Mouse (Mus musculus): ENCODE results near the gene Oxsr1.
"Not testable (repeated sequence)": the region's sequence is repeated elsewhere in the genome, so short reads cannot be mapped to it uniquely, and the experiment has no call there.

Gene Oxsr1

DNA sequence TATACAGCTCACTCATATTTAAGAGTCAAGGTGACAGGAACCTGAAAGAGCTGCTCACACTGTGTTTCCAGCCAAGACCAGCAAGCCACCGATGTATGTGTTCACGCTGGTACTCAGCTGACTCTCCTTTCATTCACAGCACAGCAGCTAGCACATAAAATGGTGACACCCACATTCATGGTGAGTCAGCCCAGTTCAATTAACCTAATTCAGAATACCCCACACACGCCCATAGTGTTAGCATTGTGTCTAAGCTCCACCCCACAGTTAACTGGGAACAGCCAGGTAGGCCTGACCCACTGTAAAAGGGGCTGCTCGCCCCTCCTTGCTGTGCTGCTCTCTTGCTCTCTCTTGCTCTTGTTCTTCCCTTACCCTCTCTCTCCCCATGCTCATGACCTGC lies 50.7 kb downstream of the Oxsr1 start:
- DNase-seq (ENCODE audit: inconsistent ontology term): peak; percentile 5

GRCm38 (mm10) chr9:119268588-119269145 lies 53.6 kb downstream of the Oxsr1 start:
- no peak for DNase-seq (ENCODE audit: inconsistent ontology term)

DNA sequence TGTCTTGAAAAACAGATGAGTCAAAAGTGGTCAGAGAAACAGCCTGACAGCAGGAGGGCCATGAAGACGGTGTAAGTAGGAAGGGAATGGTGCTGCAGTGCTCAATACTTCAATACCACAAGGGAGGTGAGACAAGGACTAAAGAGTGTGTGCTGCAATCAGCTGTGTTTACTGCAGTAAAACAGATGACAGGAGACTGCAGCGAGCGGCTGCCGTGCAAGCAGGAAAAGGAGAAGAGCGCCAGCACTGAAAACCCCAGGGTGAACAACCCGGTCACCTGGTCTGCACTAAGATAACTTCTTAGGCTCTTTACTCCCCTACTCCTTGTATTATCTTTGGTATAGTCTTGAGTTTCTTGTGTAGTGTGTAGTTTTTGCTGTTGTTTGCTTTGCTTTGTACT lies 54.1 kb downstream of the Oxsr1 start:
- no peak for DNase-seq (ENCODE audit: inconsistent ontology term)

- not testable (repeated sequence) for DNase-seq (ENCODE audit: inconsistent ontology term)
Observed at GRCm38 (mm10) chr9:119266121-119266395, 56.2 kb downstream of the Oxsr1 start.

DNA sequence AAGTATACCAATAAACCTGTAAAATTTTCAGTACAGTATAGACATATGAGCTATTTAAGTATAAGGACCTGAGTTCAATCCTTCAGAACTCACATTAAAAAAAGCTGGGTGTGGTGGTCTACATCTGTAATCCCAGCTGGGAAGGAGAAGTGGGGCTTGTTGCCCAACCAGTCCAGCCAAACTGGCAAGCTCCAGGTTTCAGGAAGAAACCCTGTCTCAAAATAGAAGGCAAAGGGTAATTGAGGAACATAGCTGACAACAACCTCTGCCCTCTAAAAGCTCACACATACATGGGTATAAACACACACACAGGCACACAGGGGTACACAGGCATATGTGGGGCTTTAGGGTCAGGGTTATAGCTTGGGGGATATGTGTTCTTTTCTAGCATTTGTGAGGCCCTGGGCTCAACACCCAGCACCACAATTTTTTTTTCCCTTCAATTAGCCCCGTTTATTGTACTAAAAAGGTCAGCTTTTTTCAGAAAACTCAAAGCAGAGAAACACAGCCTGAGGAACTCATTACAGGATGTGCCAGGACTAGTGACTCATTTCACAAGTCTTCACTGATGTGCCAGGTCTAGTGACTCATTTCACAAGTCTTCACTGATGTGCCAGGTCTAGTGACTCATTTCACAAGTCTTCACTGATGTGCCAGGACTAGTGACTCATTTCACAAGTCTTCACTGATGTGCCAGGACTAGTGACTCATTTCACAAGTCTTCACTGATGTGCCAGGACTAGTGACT lies 56.7 kb downstream of the Oxsr1 start:
- DNase-seq (ENCODE audit: inconsistent ontology term): not testable (repeated sequence)

GRCm38 (mm10) chr9:119263067-119263466 lies 59.2 kb downstream of the Oxsr1 start:
- no peak for DNase-seq (ENCODE audit: inconsistent ontology term)

GRCm38 (mm10) chr9:119260825-119261224 lies 61.4 kb downstream of the Oxsr1 start:
- DNase-seq (ENCODE audit: inconsistent ontology term): no peak

DNA sequence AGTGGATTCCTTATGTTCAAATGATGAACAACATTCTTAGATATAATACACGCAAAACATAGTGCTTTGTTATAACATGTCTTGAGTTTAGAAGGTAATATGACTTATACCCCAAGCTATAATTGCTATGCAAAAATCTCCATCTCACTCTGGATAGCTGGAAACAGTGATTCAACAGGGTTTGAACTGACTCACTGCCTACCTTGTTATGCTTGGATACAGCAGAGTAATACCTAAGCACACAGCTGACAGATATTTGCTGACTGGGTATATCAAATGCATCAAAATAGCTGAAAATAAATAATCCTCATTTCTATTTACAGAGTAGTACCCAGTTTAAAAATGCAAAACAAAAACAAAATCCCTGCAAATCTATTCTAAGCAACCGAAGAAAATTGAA lies 63.4 kb downstream of the Oxsr1 start:
- DNase-seq (ENCODE audit: inconsistent ontology term): no peak

DNA sequence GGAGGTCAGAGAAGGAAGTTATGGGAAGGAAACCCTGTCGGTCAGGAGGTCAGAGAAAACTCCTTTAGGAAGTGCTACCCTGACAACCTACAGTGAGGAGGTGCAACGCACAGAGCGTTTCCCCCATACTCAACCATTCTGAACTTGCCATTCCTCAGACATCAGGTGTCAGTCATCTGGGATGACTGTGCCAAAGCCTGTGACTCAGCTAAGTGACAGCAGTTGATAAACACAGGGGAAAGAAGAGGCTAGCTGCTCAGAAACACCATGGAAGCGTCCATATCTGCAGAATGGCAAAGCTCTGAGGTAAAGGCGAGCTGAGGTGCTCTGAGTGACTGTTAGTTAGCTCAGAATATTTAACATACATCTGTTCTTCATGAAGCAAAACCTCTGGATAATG lies 64.1 kb downstream of the Oxsr1 start:
- DNase-seq (ENCODE audit: inconsistent ontology term): no peak

DNA sequence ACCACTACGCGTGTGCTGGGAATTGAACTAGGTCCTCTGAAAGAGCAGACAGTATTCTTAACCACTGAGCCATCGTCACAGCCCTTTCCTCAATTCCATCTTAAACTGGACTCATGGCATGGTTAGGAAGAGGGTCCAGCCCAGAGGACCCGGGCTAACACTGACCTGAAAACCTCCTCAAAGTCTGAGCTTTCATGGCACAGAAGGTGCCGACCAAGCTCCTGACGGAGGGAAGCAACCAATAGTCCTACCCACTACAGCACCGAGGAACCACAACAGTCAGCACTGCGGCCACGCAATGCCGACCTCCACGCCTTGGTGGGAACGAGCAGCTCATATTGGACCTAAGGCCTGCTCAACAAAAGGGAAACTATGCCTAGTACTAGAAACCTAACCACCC lies 66.1 kb downstream of the Oxsr1 start:
- DNase-seq (ENCODE audit: inconsistent ontology term): no peak

DNA sequence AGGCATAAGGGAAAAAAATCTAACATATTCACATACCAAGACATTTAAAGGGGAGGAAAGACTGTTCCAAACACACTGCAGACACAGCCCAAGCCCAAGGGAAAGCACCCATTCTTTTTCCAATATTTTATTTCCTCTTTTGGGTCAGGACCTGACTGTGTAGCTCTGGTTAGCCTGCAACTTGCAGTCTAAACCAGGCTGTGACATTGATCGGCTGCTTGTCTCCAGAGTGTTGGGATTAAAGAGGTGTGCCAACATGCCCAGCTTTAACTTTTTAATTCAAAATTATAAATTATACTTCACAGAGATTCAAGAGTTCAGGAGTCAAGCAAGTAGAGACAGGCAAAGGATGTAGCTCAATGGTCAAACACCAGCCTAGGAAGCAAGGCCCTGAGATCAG lies 67.1 kb downstream of the Oxsr1 start:
- no peak for DNase-seq (ENCODE audit: inconsistent ontology term)

GRCm38 (mm10) chr9:119254187-119254586 lies 68.0 kb downstream of the Oxsr1 start:
- no peak for DNase-seq (ENCODE audit: inconsistent ontology term)

- no peak for DNase-seq (ENCODE audit: inconsistent ontology term)
Observed at GRCm38 (mm10) chr9:119247996-119248395, 74.2 kb downstream of the Oxsr1 start.

DNA sequence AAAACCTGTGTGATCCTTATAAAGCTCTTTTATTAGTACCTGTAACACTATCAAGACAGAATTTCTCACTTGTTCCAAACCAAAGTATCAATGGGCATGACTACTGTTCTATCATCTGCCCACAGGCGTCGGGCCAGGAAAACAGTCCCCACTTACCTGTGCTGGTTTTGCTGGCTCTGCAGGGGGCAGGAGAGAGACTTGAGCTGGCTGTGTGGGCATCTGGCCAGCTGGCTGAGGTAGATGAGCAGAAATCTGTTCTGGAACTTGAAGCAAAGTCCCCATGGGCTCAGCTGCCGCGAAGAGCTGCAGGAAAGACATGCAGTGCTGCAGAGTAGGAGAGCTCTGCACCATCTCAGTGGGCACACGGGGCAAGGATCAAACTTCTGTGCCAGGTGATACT lies 75.4 kb downstream of the Oxsr1 start:
- DNase-seq (ENCODE audit: inconsistent ontology term): no peak

DNA sequence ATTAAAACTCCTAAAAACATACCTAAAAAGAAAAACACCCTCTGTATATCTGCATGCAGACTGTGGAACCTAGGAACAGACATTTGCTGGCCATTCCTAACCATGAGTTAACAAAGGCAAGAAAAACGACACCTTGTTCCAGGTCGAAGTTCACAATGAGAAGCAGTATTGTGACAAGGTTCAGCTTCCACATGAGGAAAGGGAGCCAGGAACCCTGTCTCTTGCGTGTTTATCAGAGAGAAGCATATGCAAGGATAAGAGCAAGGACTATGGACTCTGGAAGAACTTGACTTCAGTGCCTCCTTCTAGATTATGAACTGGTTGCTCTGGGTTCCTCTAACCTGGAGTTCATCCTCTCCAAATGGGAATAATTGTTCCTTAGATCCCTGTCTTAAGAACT lies 78.2 kb downstream of the Oxsr1 start:
- no peak for DNase-seq (ENCODE audit: inconsistent ontology term)

DNA sequence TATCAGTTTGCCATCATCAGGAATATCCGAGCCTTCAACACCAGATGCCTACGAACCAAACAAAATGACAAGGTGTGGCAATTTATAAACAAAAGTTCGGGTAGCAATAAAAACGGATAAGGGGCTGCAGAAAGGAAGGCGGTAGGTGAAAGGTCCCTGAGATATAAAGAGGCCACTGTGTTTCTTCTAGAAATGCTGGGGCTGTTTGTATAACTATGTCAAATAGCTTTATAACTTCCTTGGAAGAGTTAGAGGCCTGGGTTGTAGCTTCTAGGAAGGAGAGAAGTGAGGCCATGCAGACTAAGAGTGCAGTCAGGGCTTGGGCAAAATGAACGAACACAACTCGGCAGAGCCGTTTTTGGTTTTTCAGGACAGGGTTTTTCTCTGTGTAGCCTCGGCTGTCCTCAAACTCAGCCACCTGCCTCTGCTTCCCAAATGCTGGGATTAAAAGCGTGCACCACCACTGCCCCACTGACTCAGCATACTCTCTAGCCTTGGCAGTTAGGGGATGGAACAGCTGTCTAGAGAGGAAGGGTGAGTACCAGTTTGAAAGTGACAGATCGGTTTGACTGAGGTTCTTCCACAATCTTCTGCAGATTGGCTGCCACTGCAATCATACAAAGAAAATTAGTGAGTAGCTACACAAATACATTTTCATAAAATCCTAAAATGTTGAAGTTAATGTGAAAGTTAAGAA lies 80.9 kb downstream of the Oxsr1 start:
- no peak for DNase-seq (ENCODE audit: inconsistent ontology term)

- DNase-seq (ENCODE audit: inconsistent ontology term): no peak
Observed at GRCm38 (mm10) chr9:119240286-119240997, 81.8 kb downstream of the Oxsr1 start.

- no peak for DNase-seq (ENCODE audit: inconsistent ontology term)
Observed at GRCm38 (mm10) chr9:119239274-119239673, 83.0 kb downstream of the Oxsr1 start.

- DNase-seq (ENCODE audit: inconsistent ontology term): no peak
Observed at GRCm38 (mm10) chr9:119238796-119239195, 83.4 kb downstream of the Oxsr1 start.

GRCm38 (mm10) chr9:119231552-119231951 lies 90.7 kb downstream of the Oxsr1 start:
- DNase-seq (ENCODE audit: inconsistent ontology term): no peak

DNA sequence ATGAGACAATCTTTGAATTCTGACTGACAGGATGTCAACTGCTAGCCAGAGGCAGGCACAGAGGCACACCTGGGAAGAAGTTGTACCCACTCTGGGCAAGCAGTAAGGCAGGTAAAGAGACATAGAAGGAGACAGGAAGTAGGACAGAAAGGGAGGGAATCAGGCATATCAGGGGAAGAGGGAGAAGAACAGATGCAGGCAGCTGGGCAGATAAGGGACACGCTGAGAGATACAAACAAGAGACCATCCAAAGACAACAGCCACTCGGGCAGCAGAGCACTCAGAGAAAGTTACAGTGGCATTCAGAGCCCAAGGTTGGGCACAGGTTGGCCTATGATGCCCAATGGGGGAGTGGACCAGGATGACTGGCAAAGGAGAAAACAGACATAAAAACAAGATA lies 91.4 kb downstream of the Oxsr1 start:
- DNase-seq (ENCODE audit: inconsistent ontology term): no peak

DNA sequence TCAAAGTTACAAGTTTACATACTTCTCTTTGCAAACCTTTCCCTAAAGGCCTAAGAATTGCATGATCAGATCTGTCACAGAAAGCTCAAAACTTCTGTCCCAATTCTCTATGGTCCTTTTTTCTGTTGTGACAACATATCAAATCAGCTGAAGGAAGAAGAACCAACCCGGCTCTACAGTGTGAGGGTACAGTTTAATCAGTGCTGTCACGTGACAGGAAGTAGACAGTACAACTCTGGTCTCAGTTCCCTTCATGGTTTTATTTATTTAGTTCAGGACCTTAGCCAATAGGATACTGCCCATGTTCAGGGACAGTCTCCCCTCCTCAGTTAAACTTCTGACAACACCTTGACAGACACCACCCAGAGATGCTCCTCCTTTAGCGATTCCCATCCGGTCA lies 102.0 kb downstream of the Oxsr1 start:
- no peak for DNase-seq (ENCODE audit: inconsistent ontology term)

DNA sequence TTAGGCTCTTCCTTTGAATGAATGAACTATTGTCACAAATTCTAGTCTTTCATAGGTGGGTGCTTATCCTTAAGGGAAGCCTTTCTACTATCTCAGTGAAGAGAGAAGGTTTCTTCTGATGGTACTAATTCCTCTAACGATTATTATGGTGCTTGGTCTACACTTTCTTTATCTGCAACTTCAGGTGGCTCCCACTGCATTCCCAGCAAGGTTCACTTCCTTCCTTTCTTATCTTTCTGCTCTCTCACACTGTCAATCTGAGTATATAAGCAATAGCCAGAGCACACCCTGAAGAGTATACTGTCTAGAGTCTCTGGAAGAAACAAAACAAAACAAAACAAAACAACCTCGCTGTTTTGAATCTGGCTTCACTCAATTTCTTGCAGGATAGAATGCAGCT lies 102.6 kb downstream of the Oxsr1 start:
- no peak for DNase-seq (ENCODE audit: inconsistent ontology term)

Measured in Muller cell, postnatal 12 days (primary cell).